Mouse (Mus musculus) midbrain, embryonic 16.5 days (tissue): ENCODE measurements at regions not wholly inside any gene's neighbourhood (a gene's known extent, or its start where the extent isn't known, plus 50 kb on each side); places are given as distances from the start of the nearest gene placed in this dataset.
A peak's percentile ranks its signal among the peaks of the same experiment; 100 is the strongest.

Experiments used
- ATAC-seq: fragments of 200-750 bp; cut with Nextera tagmentation; 2 replicates; pipeline ENCODE4 v1.8.0; 2017; ENCODE audit warnings: moderate TSS enrichment
- H3K27ac ChIP-seq: fragments of 300-500 bp; sonication (generic); 2 replicates; pipeline ENCODE4 v1.5.1; 2014; ENCODE audit warnings: mild to moderate bottlenecking, low read length, mixed read lengths
- H3K27me3 ChIP-seq: fragments of 300-500 bp; sonication (generic); 2 replicates; pipeline ENCODE4 v1.6.1; 2014; ENCODE audit warnings: low read depth, low read length, mixed read lengths; ENCODE audit not compliant: control insufficient read depth, insufficient read depth
- H3K36me3 ChIP-seq: fragments of 300-500 bp; sonication (generic); 2 replicates; pipeline ENCODE4 v1.6.1; 2014; ENCODE audit warnings: mild to moderate bottlenecking, low read length, moderate library complexity, mixed read lengths; ENCODE audit not compliant: control insufficient read depth, insufficient read depth
- H3K4me1 ChIP-seq: fragments of 300-500 bp; sonication (generic); 2 replicates; pipeline ENCODE4 v1.6.1; 2014; ENCODE audit warnings: mild to moderate bottlenecking, low read length, mixed read lengths; ENCODE audit not compliant: control insufficient read depth, insufficient read depth
- H3K4me2 ChIP-seq: fragments of 300-500 bp; sonication (generic); 2 replicates; pipeline ENCODE4 v1.6.1; 2014; ENCODE audit warnings: mild to moderate bottlenecking, low read length, mixed read lengths
- H3K4me3 ChIP-seq: fragments of 300-500 bp; sonication (generic); 2 replicates; pipeline ENCODE4 v1.5.1; 2014; ENCODE audit warnings: low read depth, mild to moderate bottlenecking, low read length, moderate library complexity, mixed read lengths
- H3K9ac ChIP-seq: fragments of 300-500 bp; sonication (generic); 2 replicates; pipeline ENCODE4 v1.6.1; 2014; ENCODE audit warnings: low read depth, low read length, mixed read lengths
- H3K9me3 ChIP-seq: fragments of 300-500 bp; sonication (generic); replicated peaks from 2 replicates; pipeline ENCODE4 v1.6.1; 2014; ENCODE audit warnings: mild to moderate bottlenecking, low read length, mixed read lengths; ENCODE audit not compliant: control insufficient read depth, poor library complexity, severe bottlenecking
- WGBS: fragments of 180-500 bp; shearing (Covaris S2); extraction: QIAGEN DNeasy Blood & Tissue Kit; methylation state at CpG from one replicate; pipeline ENCODE4 v1.1.7; 2014; 5-methylcytosine and 5-hydroxymethylcytosine counted together

- WGBS: 91% methylated on average over 1 of the region's 1 CpGs
- H3K4me1 ChIP-seq: no peaks in the 10 kb centered on the region
- no peak overlapping the region for H3K9ac ChIP-seq
- no peak overlapping the region for H3K4me2 ChIP-seq
- H3K4me3 ChIP-seq: no peak overlapping the region
- ATAC-seq: no peak
- no peaks in the 10 kb centered on the region for H3K36me3 ChIP-seq
- H3K27ac ChIP-seq: no peak overlapping the region
- no peaks in the 10 kb centered on the region for H3K27me3 ChIP-seq
- no peaks in the 10 kb centered on the region for H3K9me3 ChIP-seq
Measured at GRCm38 (mm10) chr13:83278695-83279094, 225.1 kb upstream of the Mef2c start.

GRCm38 (mm10) chr13:83307696-83308095 is 196.1 kb upstream of the Mef2c start:
- H3K4me2 ChIP-seq: no peak overlapping the region
- no peak for ATAC-seq
- H3K4me1 ChIP-seq: no peaks in the 10 kb centered on the region
- H3K27ac ChIP-seq: no peak overlapping the region
- H3K9ac ChIP-seq: no peak overlapping the region
- H3K36me3 ChIP-seq: no peaks in the 10 kb centered on the region
- 87% methylated on average over 3 of the region's 3 CpGs for WGBS
- H3K4me3 ChIP-seq: no peak overlapping the region
- H3K9me3 ChIP-seq: no peaks in the 10 kb centered on the region
- H3K27me3 ChIP-seq: no peaks in the 10 kb centered on the region

GRCm38 (mm10) chr13:83328488-83328887 is 175.3 kb upstream of the Mef2c start:
- Histone ChIP-seq H3K4me1 (no peaks in the 10 kb centered on the region), H3K9me3 (no peaks in the 10 kb centered on the region), H3K27me3 (no peaks in the 10 kb centered on the region), H3K9ac (no peak overlapping the region), H3K27ac (no peak overlapping the region), H3K4me2 (no peak overlapping the region), H3K4me3 (no peak overlapping the region), H3K36me3 (no peaks in the 10 kb centered on the region)
- 65% methylated on average over 4 of the region's 4 CpGs for WGBS
- ATAC-seq: no peak

DNA sequence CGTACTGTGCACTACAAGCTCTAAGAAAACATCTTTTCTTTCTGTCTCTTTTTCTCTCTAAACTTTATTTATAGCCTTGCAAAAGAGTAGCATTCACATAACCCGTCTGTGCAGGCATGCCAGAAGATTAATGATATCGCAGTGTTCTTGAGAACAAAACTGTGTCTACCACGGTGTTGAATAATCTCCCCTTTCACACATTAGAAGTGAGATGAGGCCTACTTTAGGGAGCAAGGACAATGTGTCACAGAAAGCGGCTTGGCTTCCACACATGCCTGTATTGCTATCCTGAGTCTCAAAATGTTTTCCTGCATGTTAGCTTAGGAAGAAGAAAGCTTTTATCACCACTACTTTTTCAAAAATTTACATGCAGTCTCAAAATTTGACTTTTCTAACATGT is 170.1 kb upstream of the Mef2c start:
- no peak overlapping the region for H3K4me2 ChIP-seq
- 39% methylated on average over 5 of the region's 5 CpGs for WGBS

GRCm38 (mm10) chr13:83344611-83345319 is 159.1 kb upstream of the Mef2c start:
- no peak overlapping the region for H3K4me3 ChIP-seq
- 86% methylated on average over 14 of the region's 14 CpGs for WGBS

More for the DNA sequence above, 170.1 kb upstream of the Mef2c start:
- Histone ChIP-seq H3K9me3 (no peaks in the 10 kb centered on the region), H3K27ac (no peak overlapping the region), H3K9ac (no peak overlapping the region), H3K27me3 (no peaks in the 10 kb centered on the region), H3K4me3 (no peak overlapping the region), H3K36me3 (no peaks in the 10 kb centered on the region), H3K4me1 (no peaks in the 10 kb centered on the region)
- no peak for ATAC-seq

GRCm38 (mm10) chr13:83355341-83355740 is 148.5 kb upstream of the Mef2c start:
- Histone ChIP-seq H3K27me3 (no peaks in the 10 kb centered on the region), H3K4me2 (no peak overlapping the region), H3K27ac (no peak overlapping the region), H3K36me3 (no peaks in the 10 kb centered on the region), H3K4me3 (no peak overlapping the region), H3K4me1 (no peaks in the 10 kb centered on the region), H3K9me3 (no peaks in the 10 kb centered on the region), H3K9ac (no peak overlapping the region)
- 80% methylated on average over 4 of the region's 4 CpGs for WGBS
- ATAC-seq: no peak

More at GRCm38 (mm10) chr13:83344611-83345319, 159.1 kb upstream of the Mef2c start:
- Histone ChIP-seq H3K9ac (no peak overlapping the region), H3K9me3 (no peaks in the 10 kb centered on the region; the same call in 1 of the 2 replicates), H3K4me1 (no peaks in the 10 kb centered on the region), H3K27ac (no peak overlapping the region), H3K4me2 (no peak overlapping the region), H3K27me3 (no peaks in the 10 kb centered on the region), H3K36me3 (no peaks in the 10 kb centered on the region)
- ATAC-seq: no peak

GRCm38 (mm10) chr13:83360529-83360928 is 143.3 kb upstream of the Mef2c start:
- Histone ChIP-seq H3K9me3 (no peaks in the 10 kb centered on the region), H3K27me3 (no peaks in the 10 kb centered on the region), H3K9ac (no peak overlapping the region), H3K36me3 (no peaks in the 10 kb centered on the region), H3K4me3 (no peak overlapping the region), H3K27ac (no peak overlapping the region), H3K4me2 (no peak overlapping the region), H3K4me1 (no peaks in the 10 kb centered on the region)
- ATAC-seq: no peak
- 61% methylated on average over 2 of the region's 2 CpGs for whole genome bisulfite sequencing

DNA sequence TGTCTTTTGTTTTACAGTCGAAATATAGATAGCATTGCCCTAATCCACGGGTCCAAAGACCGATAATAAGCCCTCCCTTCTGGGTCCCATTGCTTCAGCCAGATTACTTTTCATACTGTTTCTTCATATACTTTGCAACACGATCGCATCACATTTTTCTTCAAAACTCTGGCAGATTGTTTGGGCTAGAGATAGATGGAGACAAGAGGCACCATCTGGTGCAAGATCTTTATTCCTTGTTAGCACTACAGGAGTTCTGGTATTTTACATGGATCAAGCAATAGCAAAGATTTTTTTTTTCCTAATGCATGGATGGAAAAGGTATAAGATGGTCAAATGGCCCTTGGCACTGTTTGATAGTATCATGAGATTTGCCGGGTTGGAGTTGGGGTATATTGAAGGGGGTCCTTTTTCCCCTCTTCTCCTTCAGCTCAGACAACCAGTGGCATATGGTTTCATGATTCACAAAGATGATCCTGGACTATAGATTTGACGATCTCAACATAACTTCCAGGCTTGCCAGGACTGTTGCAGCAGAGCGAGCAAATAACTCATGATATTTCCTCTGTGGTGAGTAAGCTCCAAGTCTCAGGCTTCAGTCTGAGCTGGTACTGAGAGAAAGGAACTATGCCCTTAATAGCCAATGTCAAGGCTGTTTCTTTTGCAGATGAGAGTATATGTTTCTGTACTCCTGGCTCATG is 127.6 kb upstream of the Mef2c start:
- H3K4me3 ChIP-seq: no peak overlapping the region
- H3K9ac ChIP-seq: no peak overlapping the region
- 96% methylated on average over 8 of the region's 8 CpGs for WGBS
- no peaks in the 10 kb centered on the region for H3K4me1 ChIP-seq
- H3K36me3 ChIP-seq: no peaks in the 10 kb centered on the region
- H3K9me3 ChIP-seq: no peaks in the 10 kb centered on the region
- no peak overlapping the region for H3K27ac ChIP-seq
- no peak for ATAC-seq
- H3K27me3 ChIP-seq: no peaks in the 10 kb centered on the region
- no peak overlapping the region for H3K4me2 ChIP-seq

GRCm38 (mm10) chr13:83378644-83379043 is 125.2 kb upstream of the Mef2c start:
- WGBS: 68% methylated on average over 3 of the region's 3 CpGs
- ATAC-seq: peak; percentile 62; the same call in 1 of the 2 replicates
- no peak overlapping the region for H3K27ac ChIP-seq

More at GRCm38 (mm10) chr13:83378644-83379043, 125.2 kb upstream of the Mef2c start:
- no peak overlapping the region for H3K4me2 ChIP-seq
- H3K36me3 ChIP-seq: no peaks in the 10 kb centered on the region
- no peak overlapping the region for H3K9ac ChIP-seq
- H3K9me3 ChIP-seq: no peaks in the 10 kb centered on the region
- H3K27me3 ChIP-seq: no peaks in the 10 kb centered on the region
- H3K4me1 ChIP-seq: no peaks in the 10 kb centered on the region
- H3K4me3 ChIP-seq: no peak overlapping the region
